Mouse (Mus musculus) neural tube, embryonic 15.5 days (tissue): ENCODE measurements at regions not wholly inside any gene's neighbourhood (a gene's known extent, or its start where the extent isn't known, plus 50 kb on each side); places are given as distances from the start of the nearest gene placed in this dataset.

Source experiments
- ATAC-seq: fragments of 200-750 bp; cut with Nextera tagmentation; 2 replicates; pipeline ENCODE4 v1.8.0; 2017; ENCODE audit warnings: mild to moderate bottlenecking, moderate TSS enrichment, moderate library complexity; ENCODE audit not compliant: low FRiP score
- H3K27ac ChIP-seq: fragments of 300-500 bp; sonication (generic); replicated peaks from 2 replicates; pipeline ENCODE4 v1.5.1; 2015; ENCODE audit warnings: mild to moderate bottlenecking, inconsistent platforms
- H3K27me3 ChIP-seq: fragments of 300-500 bp; sonication (generic); replicated peaks from 2 replicates; pipeline ENCODE4 v1.6.1; 2015; ENCODE audit warnings: inconsistent platforms
- H3K36me3 ChIP-seq: fragments of 300-500 bp; sonication (generic); 2 replicates; pipeline ENCODE4 v1.6.1; 2015; ENCODE audit warnings: inconsistent platforms
- H3K4me1 ChIP-seq: fragments of 300-500 bp; sonication (generic); 2 replicates; pipeline ENCODE4 v1.6.1; 2015; ENCODE audit warnings: inconsistent platforms
- H3K4me2 ChIP-seq: fragments of 300-500 bp; sonication (generic); 2 replicates; pipeline ENCODE4 v1.6.1; 2015; ENCODE audit warnings: inconsistent platforms, mild to moderate bottlenecking, moderate library complexity
- H3K4me3 ChIP-seq: fragments of 300-500 bp; sonication (generic); replicated peaks from 2 replicates; pipeline ENCODE4 v1.5.1; 2015; ENCODE audit warnings: mild to moderate bottlenecking, inconsistent platforms
- H3K9ac ChIP-seq: fragments of 300-500 bp; sonication (generic); replicated peaks from 2 replicates; pipeline ENCODE4 v1.6.1; 2015; ENCODE audit warnings: mild to moderate bottlenecking, inconsistent platforms
- H3K9me3 ChIP-seq: fragments of 300-500 bp; sonication (generic); replicated peaks from 2 replicates; pipeline ENCODE4 v1.6.1; 2016; ENCODE audit warnings: inconsistent platforms
- WGBS: fragments of 180-500 bp; shearing (Covaris S2); methylation state at CpG from one replicate; pipeline ENCODE4 v1.1.7; 2015; ENCODE audit warnings: mixed read lengths; 5-methylcytosine and 5-hydroxymethylcytosine counted together

GRCm38 (mm10) chr4:73542331-73542730 is 65.3 kb upstream of the Gm11238 start:
- Histone ChIP-seq H3K9ac (no peak overlapping the region), H3K27me3 (no peaks in the 10 kb centered on the region), H3K27ac (no peak overlapping the region), H3K4me3 (no peak overlapping the region), H3K4me1 (no peaks in the 10 kb centered on the region), H3K9me3 (no peaks in the 10 kb centered on the region), H3K4me2 (no peak overlapping the region), H3K36me3 (no peaks in the 10 kb centered on the region)
- ATAC-seq, result no peak
- WGBS, result 85% methylated on average over 5 of the region's 5 CpGs

DNA sequence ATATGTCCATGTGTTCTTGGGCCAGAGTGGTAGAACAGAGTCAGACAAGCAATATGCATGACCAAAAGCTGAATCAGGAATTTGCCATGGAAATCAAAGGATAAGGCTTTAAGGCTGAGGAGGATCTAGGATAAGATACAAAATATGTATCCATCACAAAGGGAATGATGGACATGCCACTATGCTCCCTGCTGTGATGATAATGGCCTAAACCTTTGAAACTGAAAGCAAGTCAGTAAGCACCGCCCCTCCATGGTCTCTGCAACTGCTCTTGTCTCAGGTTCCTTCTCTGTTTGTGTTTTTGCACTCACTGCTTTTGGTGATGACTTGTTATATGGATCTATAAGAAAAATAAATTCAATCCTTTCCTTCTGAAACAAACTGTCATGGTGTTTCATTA is 76.1 kb upstream of the Gm11238 start:
- no peaks in the 10 kb centered on the region for H3K36me3 ChIP-seq
- no peak overlapping the region for H3K27ac ChIP-seq
- no peak for ATAC-seq
- H3K4me3 ChIP-seq, result no peak overlapping the region
- no peaks in the 10 kb centered on the region for H3K27me3 ChIP-seq
- no peak overlapping the region for H3K4me2 ChIP-seq
- H3K9ac ChIP-seq, result no peak overlapping the region
- no peaks in the 10 kb centered on the region for H3K9me3 ChIP-seq
- H3K4me1 ChIP-seq, result no peaks in the 10 kb centered on the region
- 83% methylated on average over 1 of the region's 1 CpGs for WGBS

- no peaks in the 10 kb centered on the region for H3K27me3 ChIP-seq
- no peaks in the 10 kb centered on the region; the same call in 1 of the 2 replicates for H3K9me3 ChIP-seq
- no peaks in the 10 kb centered on the region for H3K36me3 ChIP-seq
- 32% methylated on average over 1 of the region's 1 CpGs for WGBS
- no peak overlapping the region for H3K9ac ChIP-seq
- H3K4me1 ChIP-seq, result no peaks in the 10 kb centered on the region
- no peak for ATAC-seq
- H3K4me2 ChIP-seq, result no peak overlapping the region
- H3K4me3 ChIP-seq, result no peak overlapping the region
- H3K27ac ChIP-seq, result no peak overlapping the region
Measured at GRCm38 (mm10) chr4:73524579-73525208, 83.0 kb upstream of the Gm11238 start.

DNA sequence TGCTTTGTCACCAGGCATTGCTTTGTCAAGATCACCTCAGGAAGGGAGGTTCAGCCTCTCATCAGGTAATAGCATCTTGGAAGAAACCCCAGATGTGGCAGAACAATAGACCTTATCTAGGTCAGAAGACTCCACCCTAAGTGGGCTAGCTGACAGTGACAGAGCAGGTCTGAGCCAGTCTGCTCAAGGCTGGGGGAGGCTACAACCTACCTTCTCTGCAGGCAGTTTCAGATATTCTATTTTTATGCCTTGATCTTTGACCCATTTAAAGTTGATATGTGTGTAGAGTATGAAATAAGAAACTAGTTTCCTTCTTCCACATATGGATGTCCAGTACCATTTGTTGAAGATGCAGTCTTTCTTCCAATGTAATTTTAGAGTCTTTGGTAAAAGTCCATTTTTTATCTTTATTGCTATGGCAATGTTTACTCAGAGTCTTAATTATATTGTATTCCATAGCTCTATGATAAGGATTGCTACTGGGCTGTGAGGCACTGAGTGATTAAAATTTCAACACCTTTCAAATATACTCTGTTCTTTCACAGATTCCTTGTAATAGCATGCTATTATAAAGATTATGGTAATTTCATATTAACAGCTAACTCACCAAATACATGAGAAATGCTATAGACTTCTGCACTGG is 88.8 kb upstream of the Gm11238 start:
- H3K27me3 ChIP-seq, result no peaks in the 10 kb centered on the region
- no peak for ATAC-seq

DNA sequence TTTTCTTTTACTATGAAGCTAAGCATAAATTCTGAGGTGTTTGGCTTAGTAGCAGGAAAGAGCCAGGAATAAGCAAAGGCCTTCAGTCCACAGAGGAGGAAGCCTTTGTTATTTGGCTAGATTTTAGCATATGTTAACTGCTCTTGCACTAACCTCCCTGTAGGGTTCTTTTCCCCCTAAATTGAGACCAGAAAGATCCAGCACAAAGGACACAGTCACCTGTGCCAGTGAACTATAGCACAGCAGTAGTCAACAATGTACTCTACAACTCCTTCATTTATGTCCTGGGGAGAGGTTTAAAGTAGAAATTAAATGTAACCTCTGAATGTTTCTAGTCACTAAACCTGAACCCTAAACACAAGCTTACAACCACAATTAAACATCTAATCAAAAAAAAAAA is 90.1 kb upstream of the Gm11238 start:
- no peaks in the 10 kb centered on the region for H3K9me3 ChIP-seq
- no peak overlapping the region for H3K4me3 ChIP-seq

More for the DNA sequence above, 88.8 kb upstream of the Gm11238 start:
- Histone ChIP-seq H3K4me3 (no peak overlapping the region), H3K4me1 (0 out of 2 replicates have a peak, but pooled peaks cover 4% of the 10 kb centered on the region), H3K9me3 (no peaks in the 10 kb centered on the region), H3K36me3 (no peaks in the 10 kb centered on the region), H3K27ac (no peak overlapping the region), H3K4me2 (no peak overlapping the region), H3K9ac (no peak overlapping the region)

GRCm38 (mm10) chr4:73516717-73517116 is 91.0 kb upstream of the Gm11238 start:
- no peaks in the 10 kb centered on the region for H3K9me3 ChIP-seq
- no peaks in the 10 kb centered on the region for H3K27me3 ChIP-seq
- H3K9ac ChIP-seq, result no peak overlapping the region
- H3K36me3 ChIP-seq, result no peaks in the 10 kb centered on the region
- no peak for ATAC-seq
- no peak overlapping the region for H3K4me3 ChIP-seq
- WGBS, result 32% methylated on average over 2 of the region's 2 CpGs
- H3K4me2 ChIP-seq, result no peak overlapping the region
- H3K27ac ChIP-seq, result no peak overlapping the region
- 0 out of 2 replicates have a peak, but pooled peaks cover 4% of the 10 kb centered on the region for H3K4me1 ChIP-seq

More for the DNA sequence above, 90.1 kb upstream of the Gm11238 start:
- no peaks in the 10 kb centered on the region for H3K36me3 ChIP-seq
- ATAC-seq, result no peak
- no peak overlapping the region for H3K4me2 ChIP-seq
- no peak overlapping the region for H3K27ac ChIP-seq
- H3K27me3 ChIP-seq, result no peaks in the 10 kb centered on the region
- 0 out of 2 replicates have a peak, but pooled peaks cover 4% of the 10 kb centered on the region for H3K4me1 ChIP-seq
- H3K9ac ChIP-seq, result no peak overlapping the region

- WGBS, result 80% methylated on average over 2 of the region's 2 CpGs
- ATAC-seq, result no peak
- Histone ChIP-seq H3K27ac (no peak overlapping the region), H3K27me3 (no peaks in the 10 kb centered on the region), H3K4me2 (no peak overlapping the region), H3K9ac (no peak overlapping the region), H3K9me3 (no peaks in the 10 kb centered on the region), H3K4me1 (no peaks in the 10 kb centered on the region), H3K4me3 (no peak overlapping the region), H3K36me3 (no peaks in the 10 kb centered on the region)
Measured at GRCm38 (mm10) chr4:73506860-73507259, 100.8 kb upstream of the Gm11238 start.

- ATAC-seq, result peak; percentile 86
- Histone ChIP-seq H3K4me1 (peaks cover 19% of the 10 kb centered on the region), H3K27me3 (no peaks in the 10 kb centered on the region), H3K4me2 (no peak overlapping the region), H3K9me3 (no peaks in the 10 kb centered on the region), H3K36me3 (no peaks in the 10 kb centered on the region), H3K4me3 (no peak overlapping the region), H3K9ac (no peak overlapping the region), H3K27ac (peak overlapping the region; percentile 33; the same call in 1 of the 2 replicates)
- 6% methylated on average over 2 of the region's 2 CpGs for WGBS
Measured at GRCm38 (mm10) chr4:73489199-73489598, 84.3 kb upstream of the Gm11487 start.

DNA sequence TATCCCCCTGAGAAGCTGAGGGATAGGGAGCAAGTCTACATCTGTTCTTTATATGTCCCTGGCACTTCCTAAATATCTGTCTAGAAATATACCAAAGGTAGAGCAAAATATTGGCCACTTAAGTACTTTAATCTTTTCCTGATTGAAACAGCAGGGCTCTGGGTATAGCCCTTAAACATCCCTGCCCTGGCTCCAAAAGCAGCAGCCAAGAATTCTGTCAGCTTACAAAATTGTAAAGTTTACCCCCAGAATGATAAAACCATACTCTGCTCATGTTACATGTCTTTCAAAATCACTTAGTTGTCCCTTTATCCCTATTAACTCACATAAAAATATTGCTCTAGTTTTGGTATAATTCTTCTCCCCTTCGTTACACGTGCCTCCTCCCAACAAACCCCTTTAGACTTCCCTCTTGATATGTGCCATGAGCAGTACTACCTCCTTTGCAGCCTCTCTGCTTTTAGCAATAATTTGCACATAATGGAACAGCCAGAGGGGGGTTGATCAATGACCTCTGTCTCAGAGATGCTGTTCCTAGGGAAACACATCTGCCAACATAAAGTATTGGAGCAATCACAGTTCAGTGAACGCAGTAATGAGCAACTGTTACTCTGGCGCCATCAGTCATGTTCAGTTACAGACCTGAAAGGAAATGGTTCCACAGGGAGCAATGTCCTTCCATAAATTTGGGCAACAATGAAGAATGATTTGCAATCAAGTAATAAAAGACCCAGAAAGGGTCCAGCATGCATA is 83.6 kb upstream of the Gm11487 start:
- Histone ChIP-seq H3K36me3 (no peaks in the 10 kb centered on the region), H3K4me1 (peaks cover 19% of the 10 kb centered on the region), H3K27me3 (no peaks in the 10 kb centered on the region), H3K4me3 (no peak overlapping the region), H3K27ac (peak overlapping the region; percentile 19; the same call in 1 of the 2 replicates), H3K4me2 (no peak overlapping the region), H3K9me3 (no peaks in the 10 kb centered on the region), H3K9ac (no peak overlapping the region)
- peak; percentile 96 for ATAC-seq
- 13% methylated on average over 4 of the region's 4 CpGs for WGBS

DNA sequence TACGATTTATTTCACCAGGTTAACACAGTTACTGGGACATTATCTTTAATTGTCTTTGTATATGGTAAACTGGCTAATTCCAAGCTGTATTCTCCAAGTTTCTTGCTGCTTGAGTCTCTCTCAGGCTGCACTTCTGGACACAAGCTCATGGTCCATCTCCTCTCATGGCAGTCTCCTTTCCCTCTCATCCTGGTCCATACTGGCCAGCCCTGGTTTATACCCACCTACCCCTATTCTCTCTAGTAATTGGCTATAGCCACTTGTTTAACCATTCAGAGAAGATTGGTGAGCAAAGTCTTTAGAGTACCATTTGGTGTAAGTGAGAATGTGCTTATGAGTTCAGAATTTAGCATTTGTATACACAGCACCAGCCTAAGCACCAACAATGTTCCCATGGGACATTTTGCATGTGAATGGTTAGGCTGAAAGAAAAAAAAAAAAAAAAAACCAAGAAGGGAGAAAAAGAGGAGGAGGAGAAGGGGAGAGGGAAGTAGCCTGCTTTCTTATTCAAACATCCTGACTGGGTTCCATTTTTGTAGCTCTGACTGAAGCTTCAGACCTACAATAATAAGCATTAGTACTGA is 63.2 kb upstream of the Gm11487 start:
- no peaks in the 10 kb centered on the region for H3K9me3 ChIP-seq
- no peak for ATAC-seq
- H3K36me3 ChIP-seq, result no peaks in the 10 kb centered on the region
- no peaks in the 10 kb centered on the region for H3K4me1 ChIP-seq
- no peak overlapping the region for H3K4me3 ChIP-seq
- no peak overlapping the region for H3K27ac ChIP-seq
- WGBS, result 96% methylated on average over 1 of the region's 1 CpGs
- no peaks in the 10 kb centered on the region for H3K27me3 ChIP-seq
- no peak overlapping the region for H3K9ac ChIP-seq
- no peak overlapping the region for H3K4me2 ChIP-seq
